Mouse (Mus musculus) bone marrow, adult 2 months (tissue): Measurements from ENCODE around the gene Hoxc5.

Experiments used
- CTCF ChIP-seq: fragments of 200-500 bp; IDR thresholded peaks from 2 replicates; pipeline ENCODE4 v1.5.1; 2011; ENCODE audit warnings: low read length, control low read depth; ENCODE audit not compliant: control insufficient read depth, insufficient read depth
- POLR2A ChIP-seq: fragments of 200-500 bp; IDR thresholded peaks from 2 replicates; pipeline ENCODE4 v1.6.1; 2011; ENCODE audit warnings: low read depth, mild to moderate bottlenecking, control low read depth, low read length, borderline replicate concordance; ENCODE audit not compliant: control insufficient read depth

- TF ChIP-seq CTCF (no peak), POLR2A (no peak)
Measured at GRCm38 (mm10) chr15:103005797-103006196, 38.6 kb downstream of the Hoxc5 start.
